Mouse (Mus musculus): ENCODE data around the gene Stim2.

DNA sequence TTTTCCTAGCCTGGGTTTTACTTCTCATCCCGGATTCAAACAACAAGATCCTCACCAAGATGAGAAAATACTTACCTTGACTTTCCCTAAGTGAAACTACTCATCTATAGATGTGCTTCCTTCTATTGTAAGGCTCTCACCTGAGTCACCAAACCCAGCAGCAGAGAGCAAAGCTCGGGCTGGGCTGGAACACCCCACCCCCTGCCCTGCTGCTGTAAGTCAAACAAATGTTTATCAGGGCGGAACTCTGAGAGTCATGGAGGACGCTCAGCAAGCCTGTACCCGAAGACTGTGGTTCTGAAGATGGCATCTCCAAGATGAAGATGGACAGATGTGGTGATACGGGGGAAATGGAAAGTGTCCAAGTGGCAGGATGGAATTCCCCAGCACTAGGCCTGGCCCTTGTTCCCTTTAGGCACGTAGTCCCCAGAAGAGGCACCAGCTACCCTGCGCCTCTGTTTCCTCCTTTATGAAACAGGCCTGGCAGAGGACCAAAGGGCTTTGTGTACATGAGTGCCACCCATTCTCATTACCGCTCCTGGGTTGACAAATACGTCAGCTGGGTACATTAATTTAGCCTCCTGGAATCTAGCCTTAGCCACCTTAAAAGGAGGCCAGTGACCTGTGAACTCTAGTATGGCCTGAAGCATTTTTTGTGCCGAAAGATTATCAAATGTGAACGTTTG, 36.3 kb upstream of the Stim2 start:
- TF ChIP-seq POLR2A (IDR thresholded peaks at IDR 0.05; ENCODE audit: insufficient read length, low read depth) (no peak), MYOG (IDR thresholded peaks at IDR 0.05; ENCODE audit: control insufficient read depth in 1 of 3, insufficient read depth in 1 of 3, insufficient read length in 2 of 3, low read depth in 2 of 3) (no peak), E2F4 (IDR thresholded peaks at IDR 0.05; ENCODE audit: insufficient read depth) (no peak), MYOD1 (IDR thresholded peaks at IDR 0.05; ENCODE audit: control insufficient read depth in 1 of 3, insufficient read length in 2 of 3, low read depth in 2 of 3) (no peak), REST (IDR thresholded peaks at IDR 0.05; ENCODE audit: insufficient read depth, insufficient read length) (no peak), CEBPB (IDR thresholded peaks at IDR 0.05; ENCODE audit: insufficient read depth, poor library complexity, severe bottlenecking) (no peak)

Measured in myocyte (in vitro differentiated cells).